23 mouse cellular contexts compared by ENCODE assay signal in genomic region chr15:89893668-89894067, GRCm38 (mm10). TPM values are rescaled to one million over a fixed set of nuclear protein-coding genes. Genes with fewer than 3 reads are reported as not detected.
DNase-seq lines count a peak whose midpoint lies in the region; ATAC-seq and TF ChIP-seq lines count a peak whose summit lies in the region.
"Had no signal": no experiment of that assay in that cellular context is flagged by ENCODE, and none has a peak within 500 bp of the region (broad histone marks: within the 10 kb centered on the region; RNA-seq: fewer than 3 reads in every experiment).

No protein-coding gene starts in this region.

- 48% methylated on average over 3 of the region's 3 CpGs for WGBS in liver, postnatal 0 days (ENCODE audit: insufficient replicate concordance)
- WGBS in liver, embryonic 11.5 days = 62% methylated on average over 3 of the region's 3 CpGs

- no peak for TF ChIP-seq EP300 in liver, postnatal 0 days (IDR thresholded peaks at IDR 0.05; ENCODE audit: low read depth)

- no peak overlapping the region for H3K27ac ChIP-seq in liver, postnatal 0 days (ENCODE audit: low read depth)
- H3K27ac ChIP-seq in liver, embryonic 11.5 days (ENCODE audit: low read depth, low read length) = no peak overlapping the region
- H3K27ac ChIP-seq in layer of hippocampus, adult 2 months = peak overlapping the region; percentile 29; the same call in 1 of the 2 replicates
- no peak overlapping the region for H3K27ac ChIP-seq in left cerebral cortex, adult 2 months
- H3K27ac ChIP-seq: embryonic facial prominence, embryonic 13.5 days; forebrain, embryonic 12.5 days; heart, embryonic 13.5 days; hindbrain, embryonic 12.5 days had no signal

- no peak for DNase-seq in liver, postnatal 0 days
- no peak for DNase-seq in liver, embryonic 11.5 days (ENCODE audit: low spot score)
- peak in 1 of 2 experiments; percentile 14 for DNase-seq in layer of hippocampus, adult 2 months (ENCODE audit: low spot score in 2 of 2)
- peak; percentile 4 to 13 for DNase-seq in layer of hippocampus, postnatal 14 days (ENCODE audit: low spot score in 2 of 2)
- DNase-seq in left cerebral cortex, adult 2 months (ENCODE audit: extremely low spot score in 1 of 2, low spot score in 2 of 2) = no peak
- DNase-seq in right cerebral cortex, adult 2 months (ENCODE audit: low spot score in 2 of 2) = no peak
- DNase-seq in kidney, adult 11 months = no peak
- DNase-seq: adrenal gland, adult 8-10 months; adrenal gland, postnatal 36 days; B cell, adult 2 months; cerebellum, adult 11 months; cerebellum, adult 9-10 months; cerebellum, postnatal 25 days; gastrocnemius, postnatal 14 days; heart, postnatal 36 days had no signal

- ATAC-seq in liver, postnatal 0 days = peak; percentile 47; the same call in 1 of the 2 replicates
- ATAC-seq in liver, embryonic 11.5 days (replicated peaks; ENCODE audit: low FRiP score) = no peak
- ATAC-seq: CD4-positive, CD25-positive, alpha-beta regulatory T cell, adult 4 months; forebrain, embryonic 16.5 days; hindbrain, embryonic 16.5 days had no signal

- H3K4me3 ChIP-seq in liver, postnatal 0 days (ENCODE audit: low read depth, low read length) = no peak overlapping the region
- H3K4me3 ChIP-seq in liver, embryonic 11.5 days (ENCODE audit: low read depth, low read length) = no peak overlapping the region
- no peak overlapping the region for H3K4me3 ChIP-seq in layer of hippocampus, adult 2 months
- H3K4me3 ChIP-seq in left cerebral cortex, adult 2 months = no peak overlapping the region
- H3K4me3 ChIP-seq: embryonic facial prominence, embryonic 13.5 days; forebrain, embryonic 12.5 days; heart, embryonic 13.5 days; hindbrain, embryonic 12.5 days had no signal

- TF ChIP-seq CTCF in liver, postnatal 0 days (IDR thresholded peaks at IDR 0.05; ENCODE audit: low read depth) = no peak
- no peak for TF ChIP-seq CTCF in layer of hippocampus, adult 2 months (conservative IDR thresholded peaks at IDR 0.05)
- no peak for TF ChIP-seq CTCF in left cerebral cortex, adult 2 months (IDR thresholded peaks at IDR 0.05)

- no peak overlapping the region for H3K4me2 ChIP-seq in liver, postnatal 0 days (ENCODE audit: low read depth, low read length)
- no peak overlapping the region for H3K4me2 ChIP-seq in liver, embryonic 11.5 days
- H3K4me2 ChIP-seq: embryonic facial prominence, embryonic 13.5 days; forebrain, embryonic 12.5 days; heart, embryonic 13.5 days; hindbrain, embryonic 12.5 days had no signal

- no peaks in the 10 kb centered on the region for H3K36me3 ChIP-seq in liver, postnatal 0 days (replicated peaks; ENCODE audit: insufficient read depth, low read length)
- no peaks in the 10 kb centered on the region for H3K36me3 ChIP-seq in liver, embryonic 11.5 days (ENCODE audit: control insufficient read depth, insufficient read depth, low read length)
- H3K36me3 ChIP-seq: embryonic facial prominence, embryonic 13.5 days; forebrain, embryonic 12.5 days; G1E; heart, embryonic 13.5 days; hindbrain, embryonic 12.5 days had no signal

- no peaks in the 10 kb centered on the region for H3K27me3 ChIP-seq in liver, postnatal 0 days (ENCODE audit: insufficient read depth, low read length)
- H3K27me3 ChIP-seq in liver, embryonic 11.5 days (replicated peaks; ENCODE audit: control insufficient read depth, insufficient read depth, low read length) = no peaks in the 10 kb centered on the region
- H3K27me3 ChIP-seq: embryonic facial prominence, embryonic 13.5 days; forebrain, embryonic 12.5 days; heart, embryonic 13.5 days; hindbrain, embryonic 12.5 days had no signal

- H3K9ac ChIP-seq in liver, postnatal 0 days (replicated peaks) = no peak overlapping the region
- H3K9ac ChIP-seq in liver, embryonic 11.5 days (ENCODE audit: low read depth, low read length) = no peak overlapping the region
- H3K9ac ChIP-seq: embryonic facial prominence, embryonic 13.5 days; forebrain, embryonic 12.5 days; heart, embryonic 13.5 days; hindbrain, embryonic 12.5 days had no signal

- 0 out of 2 replicates have a peak, but pooled peaks cover 2% of the 10 kb centered on the region for H3K9me3 ChIP-seq in liver, postnatal 0 days (ENCODE audit: low read length)
- no peaks in the 10 kb centered on the region for H3K9me3 ChIP-seq in liver, embryonic 11.5 days (ENCODE audit: control insufficient read depth, low read length)
- H3K9me3 ChIP-seq: embryonic facial prominence, embryonic 13.5 days; forebrain, embryonic 12.5 days; heart, embryonic 13.5 days; hindbrain, embryonic 12.5 days had no signal

- intact Hi-C loops in left cerebral cortex, adult 2 months (cut with DNase I) = no loop called here

- no peaks in the 10 kb centered on the region for H3K4me1 ChIP-seq in liver, postnatal 0 days (ENCODE audit: insufficient read depth)
- no peaks in the 10 kb centered on the region for H3K4me1 ChIP-seq in liver, embryonic 11.5 days (replicated peaks; ENCODE audit: control insufficient read depth, insufficient read depth, low read length)
- H3K4me1 ChIP-seq: embryonic facial prominence, embryonic 13.5 days; forebrain, embryonic 12.5 days; heart, embryonic 13.5 days; hindbrain, embryonic 12.5 days had no signal

RNA-seq across cellular contexts. Expression of gene Syt10, which starts 52.0 kb away (rescaled TPM):
- not detected in 2 replicates for polyA plus RNA-seq in liver, postnatal 0 days (2015; fragmentation: Nextera tagmentation; extraction: Ambion mirVana)
- polyA plus RNA-seq in liver, embryonic 11.5 days (2014; fragmentation: Nextera tagmentation; extraction: Ambion mirVana) = not detected in 2 replicates
- 10 to 100 TPM; 20.6 to 22.3 TPM for total RNA-seq in layer of hippocampus, adult 2 months (2021)
- total RNA-seq in layer of hippocampus, postnatal 14 days (2021) = 10 to 100 TPM; 11.5 to 11.9 TPM
- 10 to 100 TPM; 15.0 to 16.0 TPM for total RNA-seq in left cerebral cortex, adult 2 months (2021)
- total RNA-seq: G1E; gastrocnemius, postnatal 14 days; heart, postnatal 36 days had no signal
- polyA plus RNA-seq: CD4-positive, CD25-positive, alpha-beta regulatory T cell, adult 4 months; G1E; heart, embryonic 13.5 days had no signal

Comparison
In these comparisons a context has a peak if more than half of its experiments do, and no peak if none do; other contexts are left out.
1. DNase-seq: peak in layer of hippocampus, postnatal 14 days (2 of 2); none in liver, postnatal 0 days (single experiment), liver, embryonic 11.5 days (single experiment), left cerebral cortex, adult 2 months (0 of 2), right cerebral cortex, adult 2 months (0 of 2) and kidney, adult 11 months (single experiment).